Mouse (Mus musculus) CD4-positive naive resting alpha-beta T cell, adult 57 days (primary cell): ENCODE data around the gene Icam2. TPM values are rescaled to one million over a fixed set of nuclear protein-coding genes. Genes with fewer than 3 reads are reported as not detected.

ENCODE experiments used
- total RNA-seq: library from RNA; stranded (reverse); gene quantifications from one replicate; pipeline ENCODE4 v1.2.4, GENCODE M21; 2023

Gene Icam2
- total RNA-seq = 68.0 TPM

GRCm38 (mm10) chr11:106387791-106388216 lies at the start of gene Icam2:
Icam2 (minus strand) TSS chr11:106388075.

GRCm38 (mm10) chr11:106365366-106365765 lies 22.5 kb downstream of the Icam2 start, which contains the start of gene Prr29:
Prr29 (plus strand) TSS chr11:106365472.

GRCm38 (mm10) chr11:106353188-106353587 lies 34.7 kb downstream of the Icam2 start, which contains the start of gene Scn4a:
Scn4a (minus strand) TSS chr11:106353288.

Other genes starting within 250 kb of the Icam2 start
- 12.1 TPM for gene Gm10840, start 227.2 kb downstream of the Icam2 start, total RNA-seq
- gene Limd2, start 227.2 kb downstream of the Icam2 start, total RNA-seq = 840 TPM
- gene Strada, start 185.9 kb downstream of the Icam2 start, total RNA-seq = 27.2 TPM
- 38.1 TPM for gene Ccdc47, start 171.7 kb downstream of the Icam2 start, total RNA-seq
- 80.4 TPM for gene Ddx42, start 171.1 kb downstream of the Icam2 start, total RNA-seq
- gene Ftsj3, start 132.0 kb downstream of the Icam2 start, total RNA-seq = 69.6 TPM
- gene Psmc5, start 131.9 kb downstream of the Icam2 start, total RNA-seq = 46.4 TPM
- gene Smarcd2, start 115.1 kb downstream of the Icam2 start, total RNA-seq = 108 TPM
- not detected for gene Tcam1, start 111.4 kb downstream of the Icam2 start, total RNA-seq
- 0.95 TPM for gene Gh, start 86.2 kb downstream of the Icam2 start, total RNA-seq
- gene Cd79b, start 73.3 kb downstream of the Icam2 start, total RNA-seq = 49.8 TPM
- gene Scn4a, start 34.8 kb downstream of the Icam2 start, total RNA-seq = 1.2 TPM
- gene Prr29, start 22.6 kb downstream of the Icam2 start, total RNA-seq = not detected
- 14.8 TPM for gene Ern1, start 99.8 kb upstream of the Icam2 start, total RNA-seq
- gene Tex2, start 225.3 kb upstream of the Icam2 start, total RNA-seq = 56.7 TPM